Mouse (Mus musculus): ENCODE measurements around the gene Zfp992.

- TF ChIP-seq CTCF (IDR thresholded peaks at IDR 0.05; ENCODE audit: control insufficient read depth, insufficient read depth, insufficient read length), result no peak
- no peak for TF ChIP-seq FOSL1 (IDR thresholded peaks at IDR 0.05; ENCODE audit: insufficient read depth, low read length, poor library complexity, severe bottlenecking)
Observed at GRCm38 (mm10) chr4:146457126-146457525, 8.3 kb downstream of the Zfp992 start.
